In the genomic region with DNA sequence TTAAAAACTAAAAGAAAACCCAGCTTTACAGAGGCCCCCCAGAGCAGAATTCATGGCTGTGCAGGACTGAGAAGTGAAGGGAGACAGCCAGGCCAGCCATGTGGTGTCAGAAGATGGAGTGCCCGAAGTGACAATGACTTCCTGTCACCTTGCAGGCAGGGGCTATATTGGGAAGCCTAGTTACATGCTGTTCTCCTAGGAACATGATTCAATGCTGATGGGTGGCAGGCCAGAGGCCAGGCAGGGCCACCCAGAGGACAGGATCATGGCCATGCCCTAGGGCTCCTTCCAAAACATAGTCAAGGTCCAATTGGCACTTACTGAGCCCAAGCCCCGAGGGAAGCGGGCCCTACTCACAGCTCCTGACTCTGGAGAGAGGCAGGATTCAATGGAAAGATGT, we compare ENCODE assay signal across 9 mouse cellular contexts.
A peak's percentile ranks its signal among the peaks of the same experiment; 100 is the strongest.
DNase-seq lines count a peak whose midpoint lies in the region; ATAC-seq and TF ChIP-seq lines count a peak whose summit lies in the region.
"Had no signal": no experiment of that assay in that cellular context is flagged by ENCODE, and none has a peak within 500 bp of the region (broad histone marks: within the 10 kb centered on the region; RNA-seq: fewer than 3 reads in every experiment).

No protein-coding gene starts in this region.

- TF ChIP-seq POLR2A in cerebellum, adult 2 months (IDR thresholded peaks at IDR 0.05; ENCODE audit: borderline replicate concordance, insufficient read depth, low read length): no peak

- intact Hi-C loops in gastrocnemius, adult 2 months (cut with DNase I): no loop called here

- H3K4me2 ChIP-seq in midbrain, embryonic 14.5 days (ENCODE audit: low read length): no peak overlapping the region
- no peak overlapping the region for H3K4me2 ChIP-seq in heart, embryonic 14.5 days (ENCODE audit: low read length)
- H3K4me2 ChIP-seq: lung, embryonic 14.5 days had no signal

- 75% methylated on average over 3 of the region's 3 CpGs for WGBS in midbrain, embryonic 10.5 days
- WGBS in midbrain, embryonic 14.5 days: 74% methylated on average over 3 of the region's 3 CpGs
- WGBS in heart, embryonic 14.5 days: 64% methylated on average over 3 of the region's 3 CpGs
- WGBS in cerebellum, adult 2 months: 76% methylated on average over 3 of the region's 3 CpGs

- H3K9me3 ChIP-seq in midbrain, embryonic 10.5 days (replicated peaks): no peaks in the 10 kb centered on the region
- no peaks in the 10 kb centered on the region for H3K9me3 ChIP-seq in midbrain, embryonic 14.5 days (ENCODE audit: control insufficient read depth, low read length)
- no peaks in the 10 kb centered on the region for H3K9me3 ChIP-seq in heart, embryonic 14.5 days (ENCODE audit: control insufficient read depth, low read length)

- H3K27ac ChIP-seq in gastrocnemius, adult 2 months: peak overlapping the region; percentile 100
- peak overlapping the region; percentile 77 for H3K27ac ChIP-seq in midbrain, embryonic 10.5 days (replicated peaks)
- no peak overlapping the region for H3K27ac ChIP-seq in midbrain, embryonic 14.5 days (replicated peaks; ENCODE audit: low read depth, low read length)
- H3K27ac ChIP-seq in heart, embryonic 14.5 days (replicated peaks in 1 of 2; ENCODE audit: control insufficient read depth in 1 of 2, insufficient read depth in 1 of 2, low read depth in 2 of 2, low read length in 2 of 2): peak overlapping the region; percentile 19 to 81
- H3K27ac ChIP-seq in cerebellum, adult 2 months (ENCODE audit: insufficient read depth, low read length): no peak overlapping the region

- peak overlapping the region; percentile 33 for H3K4me3 ChIP-seq in gastrocnemius, adult 2 months
- H3K4me3 ChIP-seq in midbrain, embryonic 10.5 days: no peak overlapping the region
- no peak overlapping the region for H3K4me3 ChIP-seq in midbrain, embryonic 14.5 days (replicated peaks; ENCODE audit: low read depth, low read length)
- no peak overlapping the region for H3K4me3 ChIP-seq in heart, embryonic 14.5 days (ENCODE audit: control insufficient read depth in 1 of 2, insufficient read depth in 1 of 2, low read depth in 1 of 2, low read length in 2 of 2)
- H3K4me3 ChIP-seq in cerebellum, adult 2 months (replicated peaks; ENCODE audit: insufficient read depth, low read depth, low read length): no peak overlapping the region

- no peak for ATAC-seq in midbrain, embryonic 14.5 days (ENCODE audit: low FRiP score, low TSS enrichment)
- ATAC-seq in heart, embryonic 14.5 days (ENCODE audit: insufficient number of reproducible peaks, insufficient read depth, low FRiP score, low read depth): no peak

- DNase-seq in gastrocnemius, adult 2 months: peak; percentile 87
- no peak for DNase-seq in gastrocnemius, postnatal 4 days (ENCODE audit: low spot score in 2 of 2)
- DNase-seq in midbrain, embryonic 10.5 days (ENCODE audit: low spot score): no peak
- no peak for DNase-seq in midbrain, embryonic 14.5 days
- DNase-seq in skeletal muscle tissue, adult 2 months (ENCODE audit: low read depth, low spot score): peak; percentile 93
- DNase-seq in cerebellum, adult 2 months: no peak
- DNase-seq in frontal cortex, postnatal 14 days (ENCODE audit: low spot score in 2 of 2): no peak
- DNase-seq: lung, embryonic 14.5 days had no signal

- peaks cover 81% of the 10 kb centered on the region for H3K4me1 ChIP-seq in midbrain, embryonic 10.5 days
- peaks cover 37% of the 10 kb centered on the region for H3K4me1 ChIP-seq in midbrain, embryonic 14.5 days (ENCODE audit: control insufficient read depth, insufficient read depth, low read length)
- peaks cover 34% of the 10 kb centered on the region in 2 experiments for H3K4me1 ChIP-seq in heart, embryonic 14.5 days (ENCODE audit: control insufficient read depth in 2 of 2, insufficient read depth in 2 of 2, low read length in 2 of 2)
- H3K4me1 ChIP-seq in cerebellum, adult 2 months (ENCODE audit: control insufficient read depth, insufficient read depth, low read length): peaks cover 17% of the 10 kb centered on the region

- no peak overlapping the region for H3K9ac ChIP-seq in midbrain, embryonic 14.5 days (replicated peaks; ENCODE audit: low read length)
- 0 out of 2 replicates have a peak overlapping the region, but pooled peaks have one; percentile 25 for H3K9ac ChIP-seq in heart, embryonic 14.5 days (ENCODE audit: low read length)
- H3K9ac ChIP-seq: lung, embryonic 14.5 days had no signal

- H3K27me3 ChIP-seq in midbrain, embryonic 10.5 days (ENCODE audit: low read depth, poor library complexity, severe bottlenecking): no peaks in the 10 kb centered on the region
- H3K27me3 ChIP-seq in midbrain, embryonic 14.5 days (ENCODE audit: control insufficient read depth, insufficient read depth, low read length): no peaks in the 10 kb centered on the region
- H3K27me3 ChIP-seq in heart, embryonic 14.5 days (ENCODE audit: control insufficient read depth, insufficient read depth, low read length): no peaks in the 10 kb centered on the region
- H3K27me3 ChIP-seq in cerebellum, adult 2 months (ENCODE audit: control insufficient read depth, insufficient read depth, low read length): no peaks in the 10 kb centered on the region

- 0 out of 2 replicates have a peak, but pooled peaks cover 4% of the 10 kb centered on the region for H3K36me3 ChIP-seq in midbrain, embryonic 10.5 days
- H3K36me3 ChIP-seq in midbrain, embryonic 14.5 days (ENCODE audit: control insufficient read depth, insufficient read depth, low read length): no peaks in the 10 kb centered on the region
- H3K36me3 ChIP-seq in heart, embryonic 14.5 days (ENCODE audit: control insufficient read depth, insufficient read depth, low read length): no peaks in the 10 kb centered on the region

- TF ChIP-seq CTCF in gastrocnemius, adult 2 months (IDR thresholded peaks at IDR 0.05): no peak
- TF ChIP-seq CTCF in cerebellum, adult 2 months (IDR thresholded peaks at IDR 0.05; ENCODE audit: borderline replicate concordance, insufficient read depth, low read depth, low read length): no peak

Comparison
In these comparisons a context has a peak if more than half of its experiments do, and no peak if none do; other contexts are left out.
1. DNase-seq: peak in gastrocnemius, adult 2 months (single experiment) and skeletal muscle tissue, adult 2 months (single experiment); none in gastrocnemius, postnatal 4 days (0 of 2), midbrain, embryonic 10.5 days (single experiment), midbrain, embryonic 14.5 days (single experiment), cerebellum, adult 2 months (0 of 2) and frontal cortex, postnatal 14 days (0 of 2).
2. H3K27ac ChIP-seq: peak in gastrocnemius, adult 2 months (single experiment), midbrain, embryonic 10.5 days (single experiment) and heart, embryonic 14.5 days (2 of 2); none in midbrain, embryonic 14.5 days (single experiment) and cerebellum, adult 2 months (single experiment).